24 mouse cellular contexts compared by ENCODE assay signal in genomic region chr9:57733606-57734005, GRCm38 (mm10). TPM values are rescaled to one million over a fixed set of nuclear protein-coding genes. Genes with fewer than 3 reads are reported as not detected.
DNase-seq lines count a peak whose midpoint lies in the region; ATAC-seq lines count a peak whose summit lies in the region.
"Had no signal": no experiment of that assay in that cellular context is flagged by ENCODE, and none has a peak within 500 bp of the region (broad histone marks: within the 10 kb centered on the region; RNA-seq: fewer than 3 reads in every experiment).

No protein-coding gene starts in this region.

- H3K9me3 ChIP-seq in forebrain, embryonic 11.5 days (ENCODE audit: control insufficient read depth, low read length): no peaks in the 10 kb centered on the region
- no peaks in the 10 kb centered on the region for H3K9me3 ChIP-seq in forebrain, embryonic 14.5 days (replicated peaks; ENCODE audit: control insufficient read depth, low read length)
- no peaks in the 10 kb centered on the region for H3K9me3 ChIP-seq in heart, embryonic 10.5 days
- H3K9me3 ChIP-seq: G1E had no signal

- H3K27ac ChIP-seq in forebrain, embryonic 11.5 days (ENCODE audit: low read depth, low read length): no peak overlapping the region
- H3K27ac ChIP-seq in forebrain, embryonic 14.5 days (ENCODE audit: low read depth, low read length): no peak overlapping the region
- H3K27ac ChIP-seq in heart, embryonic 10.5 days: no peak overlapping the region

- H3K36me3 ChIP-seq in forebrain, embryonic 11.5 days (ENCODE audit: control insufficient read depth, insufficient read depth, low read length): no peaks in the 10 kb centered on the region
- H3K36me3 ChIP-seq in forebrain, embryonic 14.5 days (ENCODE audit: control insufficient read depth, insufficient read depth, low read length): peaks cover 23% of the 10 kb centered on the region
- peaks cover 37% of the 10 kb centered on the region for H3K36me3 ChIP-seq in heart, embryonic 10.5 days

- intact Hi-C loops in heart, postnatal 25 days (cut with DNase I): no loop called here

- 97% methylated on average over 6 of the region's 6 CpGs for WGBS in forebrain, embryonic 11.5 days
- 95% methylated on average over 6 of the region's 6 CpGs for WGBS in forebrain, embryonic 14.5 days
- 93% methylated on average over 6 of the region's 6 CpGs for whole genome bisulfite sequencing in heart, embryonic 10.5 days

- no peak for ATAC-seq in forebrain, embryonic 11.5 days (replicated peaks; ENCODE audit: low FRiP score)
- no peak for ATAC-seq in forebrain, embryonic 14.5 days
- ATAC-seq: activated CD4-positive, CD25-positive, alpha-beta regulatory T cell, adult 4 months; CD4-positive, CD25-positive, alpha-beta regulatory T cell, adult 4 months; Patski had no signal

- H3K4me3 ChIP-seq in forebrain, embryonic 11.5 days (ENCODE audit: low read depth, low read length): no peak overlapping the region
- H3K4me3 ChIP-seq in forebrain, embryonic 14.5 days (ENCODE audit: low read depth, low read length): no peak overlapping the region
- no peak overlapping the region for H3K4me3 ChIP-seq in heart, embryonic 10.5 days

- no peak overlapping the region for H3K9ac ChIP-seq in forebrain, embryonic 11.5 days (ENCODE audit: low read length)
- H3K9ac ChIP-seq in forebrain, embryonic 14.5 days (ENCODE audit: low read length): no peak overlapping the region

- no peak overlapping the region for H3K4me2 ChIP-seq in forebrain, embryonic 11.5 days (ENCODE audit: low read depth, low read length, severe bottlenecking)
- no peak overlapping the region for H3K4me2 ChIP-seq in forebrain, embryonic 14.5 days (ENCODE audit: low read length)

- H3K27me3 ChIP-seq in forebrain, embryonic 11.5 days (ENCODE audit: control insufficient read depth, insufficient read depth, low read length): no peaks in the 10 kb centered on the region
- H3K27me3 ChIP-seq in forebrain, embryonic 14.5 days (replicated peaks; ENCODE audit: control insufficient read depth, insufficient read depth, low read length): no peaks in the 10 kb centered on the region
- no peaks in the 10 kb centered on the region for H3K27me3 ChIP-seq in heart, embryonic 10.5 days (ENCODE audit: insufficient read depth, poor library complexity, severe bottlenecking)
- H3K27me3 ChIP-seq: CH12.LX, Patski had no signal

- no peaks in the 10 kb centered on the region for H3K4me1 ChIP-seq in forebrain, embryonic 11.5 days (replicated peaks; ENCODE audit: control insufficient read depth, insufficient read depth, low read length)
- no peaks in the 10 kb centered on the region for H3K4me1 ChIP-seq in forebrain, embryonic 14.5 days (ENCODE audit: control insufficient read depth, insufficient read depth, low read length)
- peaks cover 8% of the 10 kb centered on the region; the same call in 1 of the 2 replicates for H3K4me1 ChIP-seq in heart, embryonic 10.5 days

- DNase-seq in forebrain, embryonic 11.5 days (ENCODE audit: low spot score): peak; percentile 15
- no peak for DNase-seq in forebrain, embryonic 14.5 days (ENCODE audit: low spot score)
- peak; percentile 76 for DNase-seq in heart, adult 11 months
- no peak for DNase-seq in heart, adult 8-10 months (ENCODE audit: low spot score)
- DNase-seq in heart, embryonic 10.5 days (ENCODE audit: low spot score): peak; percentile 69
- no peak for DNase-seq in heart, postnatal 25 days (ENCODE audit: low spot score)
- DNase-seq: adrenal gland, adult 2 months; adrenal gland, adult 8-10 months; adrenal gland, postnatal 10 days; adrenal gland, postnatal 14 days; adrenal gland, postnatal 25 days; adrenal gland, postnatal 36 days; B cell, adult 2 months; cerebellum, adult 11 months; cerebellum, adult 11-12 months; cerebellum, adult 18-20 months had no signal

RNA-seq across cellular contexts. Expression of gene Edc3, which starts 25.3 kb away (rescaled TPM):
- polyA plus RNA-seq in forebrain, embryonic 11.5 days (2014; fragmentation: Nextera tagmentation; extraction: Ambion mirVana): 25.1 and 27.4 TPM in 2 replicates
- polyA plus RNA-seq in forebrain, embryonic 14.5 days (2014; fragmentation: Nextera tagmentation; extraction: Ambion mirVana): 27.5 and 28.9 TPM in 2 replicates
- total RNA-seq in heart, adult 8-10 months (2022): 1 to 10 TPM; 3.6 to 5.3 (median 4.5) TPM
- 24.7 and 28.5 TPM in 2 replicates for polyA plus RNA-seq in heart, embryonic 10.5 days (2016; fragmentation: Nextera tagmentation; extraction: Ambion mirVana)
- total RNA-seq in heart, postnatal 25 days (2021): 1 to 10 TPM; 4.9 to 7.0 TPM

RNA-seq across cellular contexts. Expression of gene Clk3, which starts 32.1 kb away (rescaled TPM):
- 91.5 and 102 TPM in 2 replicates for polyA plus RNA-seq in forebrain, embryonic 11.5 days (2014; fragmentation: Nextera tagmentation; extraction: Ambion mirVana)
- polyA plus RNA-seq in forebrain, embryonic 14.5 days (2014; fragmentation: Nextera tagmentation; extraction: Ambion mirVana): 92.3 and 94.9 TPM in 2 replicates
- 10 to 100 TPM; 23.8 to 36.5 (median 29.3) TPM for total RNA-seq in heart, adult 8-10 months (2022)
- 70.6 and 79.7 TPM in 2 replicates for polyA plus RNA-seq in heart, embryonic 10.5 days (2016; fragmentation: Nextera tagmentation; extraction: Ambion mirVana)
- total RNA-seq in heart, postnatal 25 days (2021): 10 to 100 TPM; 27.6 to 29.2 TPM

RNA-seq across cellular contexts. Expression of gene Cyp1a1, which starts 45.9 kb away (rescaled TPM):
- not detected in 2 replicates for polyA plus RNA-seq in forebrain, embryonic 11.5 days (2014; fragmentation: Nextera tagmentation; extraction: Ambion mirVana)
- polyA plus RNA-seq in forebrain, embryonic 14.5 days (2014; fragmentation: Nextera tagmentation; extraction: Ambion mirVana): 0.19 TPM in 1 of 2 replicates, not detected in the other
- under 1 TPM in 2 of 4 experiments, not detected in 2; 0.14 to 0.69 TPM for total RNA-seq in heart, adult 8-10 months (2022)
- 0.05 TPM in 1 of 2 replicates, not detected in the other for polyA plus RNA-seq in heart, embryonic 10.5 days (2016; fragmentation: Nextera tagmentation; extraction: Ambion mirVana)
- under 1 TPM in 1 of 2 experiments, not detected in 1; 0.08 TPM for total RNA-seq in heart, postnatal 25 days (2021)
- total RNA-seq: G1E had no signal
- polyA plus RNA-seq: activated CD4-positive, CD25-positive, alpha-beta regulatory T cell, adult 4 months; CD4-positive, CD25-positive, alpha-beta regulatory T cell, adult 4 months; G1E; Patski had no signal

RNA-seq across cellular contexts. Expression of gene Cyp1a2, which starts 50.1 kb away (rescaled TPM):
- polyA plus RNA-seq in forebrain, embryonic 11.5 days (2014; fragmentation: Nextera tagmentation; extraction: Ambion mirVana): not detected in 2 replicates
- not detected in 2 replicates for polyA plus RNA-seq in forebrain, embryonic 14.5 days (2014; fragmentation: Nextera tagmentation; extraction: Ambion mirVana)
- not detected for total RNA-seq in heart, adult 8-10 months (2022)
- not detected in 2 replicates for polyA plus RNA-seq in heart, embryonic 10.5 days (2016; fragmentation: Nextera tagmentation; extraction: Ambion mirVana)
- not detected for total RNA-seq in heart, postnatal 25 days (2021)
- total RNA-seq: adrenal gland, postnatal 25 days; CH12.LX; G1E; MEL had no signal
- polyA plus RNA-seq: activated CD4-positive, CD25-positive, alpha-beta regulatory T cell, adult 4 months; brain, embryonic 14.5 days; C2C12; CD4-positive, CD25-positive, alpha-beta regulatory T cell, adult 4 months; G1E; Patski had no signal

Comparison
In these comparisons a context has a peak if more than half of its experiments do, and no peak if none do; other contexts are left out.
1. DNase-seq: peak in forebrain, embryonic 11.5 days (single experiment), heart, adult 11 months (single experiment) and heart, embryonic 10.5 days (single experiment); none in forebrain, embryonic 14.5 days (single experiment), heart, adult 8-10 months (single experiment) and heart, postnatal 25 days (single experiment).